24 mouse cellular contexts compared by ENCODE assay signal in the genomic region with DNA sequence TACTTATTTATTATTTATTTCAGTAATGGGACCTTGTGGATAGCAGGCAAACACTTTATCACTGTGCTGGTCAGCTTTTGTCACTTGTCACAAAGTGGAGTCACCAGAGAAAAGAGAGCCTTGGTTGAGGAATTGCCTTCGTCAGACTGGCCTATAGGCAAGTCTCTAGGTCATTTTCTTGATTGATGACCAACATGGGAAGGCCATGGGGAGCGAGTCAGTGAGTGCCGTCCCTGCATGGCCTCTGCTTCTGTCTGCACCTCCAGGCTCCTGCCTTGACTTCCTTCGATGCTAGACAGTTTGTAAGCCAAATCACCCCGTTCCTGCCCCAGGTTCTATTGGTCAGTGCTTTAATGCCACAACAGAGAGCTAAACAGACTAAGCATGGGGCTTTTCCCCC. TPM values are rescaled to one million over a fixed set of nuclear protein-coding genes. Genes with fewer than 3 reads are reported as not detected.
"Had no signal": no experiment of that assay in that cellular context is flagged by ENCODE, and none has a peak within 500 bp of the region (broad histone marks: within the 10 kb centered on the region; RNA-seq: fewer than 3 reads in every experiment).

No protein-coding gene starts in this region.

- DNase-seq: gastrocnemius, postnatal 14 days; gastrocnemius, postnatal 36 days; heart, adult 11 months; heart, adult 2 months; heart, postnatal 14 days; heart, postnatal 36 days; kidney, adult 11 months; kidney, adult 2 months; kidney, adult 9 months; kidney, postnatal 14 days; kidney, postnatal 36 days; layer of hippocampus, adult 9-11 months; layer of hippocampus, postnatal 36 days; left cerebral cortex, postnatal 4 days had no signal

RNA-seq across cellular contexts. Expression of gene BC049762, which starts 39.5 kb away (rescaled TPM):
- total RNA-seq: gastrocnemius, adult 18-20 months; gastrocnemius, adult 8-10 months; gastrocnemius, postnatal 14 days; gastrocnemius, postnatal 36 days; heart, postnatal 14 days; hematopoietic stem cell, adult 5-6 weeks; hindbrain, postnatal 0 days; layer of hippocampus, adult 18-20 months; layer of hippocampus, postnatal 14 days; layer of hippocampus, postnatal 36 days; left cerebral cortex, adult 18-20 months; left cerebral cortex, adult 8-10 months; left cerebral cortex, postnatal 10 days; left cerebral cortex, postnatal 25 days; left cerebral cortex, postnatal 4 days had no signal
